Mouse (Mus musculus) C2C12 (cell line): ENCODE measurements at regions not wholly inside any gene's neighbourhood (a gene's known extent, or its start where the extent isn't known, plus 50 kb on each side); places are given as distances from the start of the nearest gene placed in this dataset.

Source experiments
- H3K27me3 ChIP-seq: one replicate; pipeline ENCODE4 v1.6.1; 2011; ENCODE audit not compliant: control insufficient read depth, insufficient read depth, insufficient read length
- H3K36me3 ChIP-seq: one replicate; pipeline ENCODE4 v1.6.1; 2011; ENCODE audit not compliant: control insufficient read depth, insufficient read depth
- H3K4me3 ChIP-seq: one replicate; pipeline ENCODE4 v1.5.1; 2011; ENCODE audit warnings: mild to moderate bottlenecking, control low read depth; ENCODE audit not compliant: poor library complexity, insufficient read depth, severe bottlenecking
- H3K79me2 ChIP-seq: one replicate; pipeline ENCODE4 v1.6.1; 2011; ENCODE audit not compliant: control insufficient read depth, insufficient read depth
- H3K79me3 ChIP-seq: one replicate; pipeline ENCODE4 v1.6.1; 2011; ENCODE audit warnings: low read depth, control low read depth
- H3ac ChIP-seq: one replicate; pipeline ENCODE3; 2011; ENCODE audit warnings: low read depth; ENCODE audit not compliant: control insufficient read depth, insufficient read length
- CEBPB ChIP-seq: IDR thresholded peaks from one replicate; pipeline ENCODE4 v1.6.1; 2011; ENCODE audit warnings: low read depth, mild to moderate bottlenecking, control low read depth, moderate library complexity
- CTCF ChIP-seq: IDR thresholded peaks from one replicate; pipeline ENCODE4 v1.5.1; 2011; ENCODE audit not compliant: control insufficient read depth, insufficient read depth, insufficient read length
- FOSL1 ChIP-seq: IDR thresholded peaks from one replicate; pipeline ENCODE4 v1.8.0; 2011; ENCODE audit warnings: mild to moderate bottlenecking, low read length; ENCODE audit not compliant: poor library complexity, insufficient read depth, severe bottlenecking
- MAX ChIP-seq: IDR thresholded peaks from one replicate; pipeline ENCODE4 v1.6.1; 2011; ENCODE audit warnings: mild to moderate bottlenecking, control low read depth
- MYOD1 ChIP-seq: IDR thresholded peaks from one replicate; pipeline ENCODE4 v1.6.1; 2011; ENCODE audit warnings: low read depth; ENCODE audit not compliant: control insufficient read depth, insufficient read length
- MYOG ChIP-seq: IDR thresholded peaks from one replicate; pipeline ENCODE4 v1.6.1; 2011; ENCODE audit not compliant: control insufficient read depth, insufficient read length; ENCODE audit errors: extremely low read depth
- USF1 ChIP-seq: IDR thresholded peaks from one replicate; pipeline ENCODE4 v1.6.1; 2011; ENCODE audit warnings: low read depth, mild to moderate bottlenecking, control low read depth, moderate library complexity

DNA sequence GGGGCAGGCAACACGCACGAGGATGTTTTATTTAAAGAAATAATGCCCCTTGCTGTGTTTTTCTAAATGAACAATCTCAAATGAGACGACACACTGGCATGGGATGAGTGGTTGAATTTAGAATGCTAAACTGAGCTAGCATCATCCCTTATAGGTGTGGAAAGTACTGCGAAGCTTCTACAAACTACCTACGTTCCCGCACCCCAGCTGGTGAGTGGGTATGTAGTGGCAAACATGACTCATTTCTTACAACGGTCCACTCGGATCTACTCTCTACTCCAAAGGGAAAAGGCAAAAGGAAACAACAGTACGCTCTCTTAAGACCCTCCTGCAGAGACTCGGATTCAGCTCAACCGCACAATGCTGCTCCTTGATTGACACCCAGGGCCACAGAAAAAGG is 167.2 kb downstream of the Dad1 start:
- H3K79me2 ChIP-seq: no peaks in the 10 kb centered on the region
- H3K79me3 ChIP-seq: no peaks in the 10 kb centered on the region
- H3K36me3 ChIP-seq: no peaks in the 10 kb centered on the region
- no peaks in the 10 kb centered on the region for H3K27me3 ChIP-seq
- H3K4me3 ChIP-seq: no peak overlapping the region
- no peak overlapping the region for H3ac ChIP-seq
- TF ChIP-seq MYOG (no peak), CTCF (no peak), MYOD1 (no peak), CEBPB (no peak), USF1 (no peak), FOSL1 (no peak), MAX (no peak)

DNA sequence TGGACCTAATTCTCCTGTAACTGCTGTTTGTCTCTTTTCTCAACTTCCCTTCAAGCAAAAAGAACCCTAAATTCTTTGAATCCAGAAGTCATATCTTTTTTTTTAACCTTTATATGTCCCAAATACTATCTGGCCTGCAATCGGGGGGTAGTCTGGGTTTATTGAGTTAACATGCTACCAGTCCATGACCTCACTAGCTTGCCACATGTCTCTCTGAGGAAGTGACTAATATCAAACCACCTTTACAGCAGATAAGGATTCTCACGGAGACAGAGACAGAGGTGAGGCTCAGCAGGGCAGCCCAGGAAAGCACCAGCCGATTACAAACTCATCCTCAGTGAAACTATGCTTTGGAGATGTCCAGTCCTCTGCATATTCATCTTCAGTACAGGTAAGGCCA is 179.2 kb downstream of the Dad1 start:
- no peak for TF ChIP-seq CEBPB
- TF ChIP-seq MAX: no peak
- TF ChIP-seq CTCF: no peak
- no peak for TF ChIP-seq USF1
- TF ChIP-seq MYOG: no peak
- TF ChIP-seq FOSL1: no peak
- no peak for TF ChIP-seq MYOD1
- Histone ChIP-seq H3K27me3 (no peaks in the 10 kb centered on the region), H3K4me3 (no peak overlapping the region), H3ac (no peak overlapping the region), H3K79me3 (no peaks in the 10 kb centered on the region), H3K36me3 (no peaks in the 10 kb centered on the region), H3K79me2 (no peaks in the 10 kb centered on the region)

DNA sequence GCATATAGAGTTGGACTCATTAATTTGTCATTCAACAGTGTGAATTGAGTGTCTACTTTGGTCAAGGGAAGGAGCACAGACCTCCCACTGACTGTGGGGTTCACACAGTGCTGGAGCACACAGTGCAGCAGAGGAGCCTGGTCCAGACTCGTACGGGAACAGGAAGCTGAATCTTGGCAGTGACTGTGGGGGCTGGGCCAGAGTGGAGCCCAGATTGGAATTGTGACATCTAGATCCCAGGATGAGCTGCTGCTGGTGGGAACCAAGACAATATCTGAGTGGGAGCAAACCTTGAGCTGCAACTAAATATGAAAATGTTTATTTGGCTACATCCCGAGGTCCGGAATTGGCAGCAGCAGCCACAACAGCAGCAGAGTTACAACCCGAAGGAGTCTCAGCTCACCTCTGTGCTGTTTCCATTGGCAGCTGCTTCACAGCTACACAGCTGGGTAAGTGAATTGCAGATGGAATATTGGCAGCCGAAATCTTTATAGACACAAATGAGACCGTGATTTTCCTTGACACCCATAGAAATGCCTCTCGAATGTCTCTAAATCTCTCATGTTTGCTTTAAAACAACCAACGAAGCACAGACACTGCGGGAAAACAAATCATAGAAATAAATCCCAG is 181.5 kb downstream of the Dad1 start:
- Histone ChIP-seq H3K79me3 (no peaks in the 10 kb centered on the region), H3K79me2 (no peaks in the 10 kb centered on the region), H3K4me3 (no peak overlapping the region), H3ac (no peak overlapping the region), H3K36me3 (no peaks in the 10 kb centered on the region), H3K27me3 (no peaks in the 10 kb centered on the region)
- no peak for TF ChIP-seq CEBPB
- no peak for TF ChIP-seq MYOD1

DNA sequence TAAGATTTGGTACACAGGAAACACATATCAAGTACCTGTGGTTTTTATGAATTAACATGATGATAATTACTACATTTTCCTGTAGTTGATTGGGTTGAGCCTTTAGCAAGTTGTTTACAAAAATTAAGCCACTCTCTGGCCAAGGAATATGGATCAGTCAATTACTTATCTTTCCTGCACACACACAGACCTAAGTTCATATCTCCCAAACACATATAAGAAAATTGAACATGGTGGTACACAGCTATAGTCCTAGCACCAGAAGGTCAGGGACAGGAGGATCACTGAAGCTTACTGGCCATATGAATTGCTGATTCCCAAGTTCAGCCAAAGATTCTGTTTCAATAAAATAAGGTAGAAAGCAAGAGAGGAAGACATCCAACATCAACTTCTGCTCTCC is 183.7 kb downstream of the Dad1 start:
- Histone ChIP-seq H3ac (no peak overlapping the region), H3K4me3 (no peak overlapping the region), H3K27me3 (no peaks in the 10 kb centered on the region), H3K36me3 (no peaks in the 10 kb centered on the region), H3K79me3 (no peaks in the 10 kb centered on the region), H3K79me2 (no peaks in the 10 kb centered on the region)
- TF ChIP-seq MYOD1: no peak
- TF ChIP-seq CEBPB: no peak
- TF ChIP-seq MYOG: no peak
- no peak for TF ChIP-seq MAX
- no peak for TF ChIP-seq USF1
- TF ChIP-seq CTCF: no peak
- TF ChIP-seq FOSL1: no peak

DNA sequence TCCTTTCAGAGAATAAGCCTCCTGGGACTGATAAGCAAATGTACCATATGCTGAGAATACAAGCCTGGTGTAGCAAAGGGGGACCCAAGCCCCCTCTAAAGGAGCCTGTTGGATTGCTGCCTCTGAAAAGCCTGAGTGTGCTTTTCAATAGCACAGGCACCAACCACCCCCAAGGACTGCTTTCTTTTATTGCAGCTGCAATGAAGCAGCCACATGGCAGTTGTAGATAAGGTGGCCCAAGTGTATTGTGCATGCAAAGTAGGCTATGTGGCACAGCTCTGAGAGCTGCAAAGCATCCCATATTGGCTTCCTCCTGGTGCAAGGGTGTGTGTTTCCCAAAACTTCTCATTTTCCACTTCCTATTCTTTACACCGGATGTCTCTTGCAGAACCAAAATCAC is 185.2 kb downstream of the Dad1 start:
- Histone ChIP-seq H3K79me3 (no peaks in the 10 kb centered on the region), H3ac (no peak overlapping the region), H3K4me3 (no peak overlapping the region), H3K79me2 (no peaks in the 10 kb centered on the region), H3K27me3 (no peaks in the 10 kb centered on the region), H3K36me3 (no peaks in the 10 kb centered on the region)
- TF ChIP-seq MAX (no peak), USF1 (no peak), MYOG (no peak), MYOD1 (no peak), CEBPB (no peak), FOSL1 (no peak)

DNA sequence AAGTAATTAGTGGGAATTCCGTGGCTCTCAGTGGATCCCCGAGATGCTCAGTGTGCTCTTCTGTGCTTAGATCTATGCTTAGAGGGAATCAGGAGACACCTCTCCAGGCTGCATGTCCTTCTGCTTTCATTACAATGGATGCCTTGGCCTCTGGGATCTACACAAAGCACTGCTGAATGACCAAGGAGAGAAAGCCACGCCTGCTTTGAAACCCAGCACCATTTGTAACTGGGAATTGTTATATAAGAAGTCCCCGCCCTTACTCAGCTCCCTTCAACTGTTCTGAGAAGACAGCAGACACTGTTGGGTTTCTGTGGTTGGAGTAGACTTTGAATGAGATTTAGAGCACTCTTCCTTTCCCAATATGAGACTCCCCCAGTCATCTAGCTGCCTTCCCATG is 188.4 kb downstream of the Dad1 start:
- H3K36me3 ChIP-seq: no peaks in the 10 kb centered on the region
- H3ac ChIP-seq: no peak overlapping the region
- H3K27me3 ChIP-seq: no peaks in the 10 kb centered on the region
- no peaks in the 10 kb centered on the region for H3K79me2 ChIP-seq
- no peaks in the 10 kb centered on the region for H3K79me3 ChIP-seq
- H3K4me3 ChIP-seq: no peak overlapping the region
- TF ChIP-seq CEBPB: no peak
- no peak for TF ChIP-seq MYOD1
- TF ChIP-seq MYOG: no peak
- no peak for TF ChIP-seq CTCF
- no peak for TF ChIP-seq FOSL1
- no peak for TF ChIP-seq USF1
